Mouse (Mus musculus) testis, adult 2 months (tissue): ENCODE measurements around the gene Ank3.

ENCODE experiments used
- CTCF ChIP-seq: fragments of 200-500 bp; IDR thresholded peaks from 2 replicates; pipeline ENCODE4 v1.5.1; 2012; ENCODE audit warnings: low read depth, mild to moderate bottlenecking, inconsistent platforms, low read length, moderate library complexity; ENCODE audit not compliant: control insufficient read depth, insufficient read depth, insufficient replicate concordance
- POLR2A ChIP-seq: fragments of 200-500 bp; IDR thresholded peaks from 2 replicates; pipeline ENCODE4 v1.6.1; 2012; ENCODE audit warnings: low read depth, mild to moderate bottlenecking, inconsistent platforms, low read length, moderate library complexity; ENCODE audit not compliant: control insufficient read depth

- TF ChIP-seq POLR2A (no peak), CTCF (no peak)
Observed at GRCm38 (mm10) chr10:69742528-69742927, 344.0 kb downstream of the Ank3 start.
